Mouse (Mus musculus) hindbrain, postnatal 0 days (tissue): ENCODE data around the gene Ren1. TPM values are rescaled to one million over a fixed set of nuclear protein-coding genes. Genes with fewer than 3 reads are reported as not detected.

Experiments used
- ATAC-seq: fragments of 200-750 bp; cut with Nextera tagmentation; 2 replicates; pipeline ENCODE4 v1.8.0; 2017; ENCODE audit warnings: mild to moderate bottlenecking, moderate TSS enrichment, moderate library complexity
- DNase-seq: peaks from one replicate; pipeline ENCODE4 v3.0.0-alpha.2; 2015; ENCODE audit warnings: low spot score
- H3K27ac ChIP-seq: fragments of 300-500 bp; sonication (generic); 2 replicates; pipeline ENCODE4 v1.5.1; 2014; ENCODE audit warnings: mild to moderate bottlenecking
- H3K27me3 ChIP-seq: fragments of 300-500 bp; sonication (generic); 2 replicates; pipeline ENCODE4 v1.6.1; 2014; ENCODE audit warnings: low read length, mixed read lengths; ENCODE audit not compliant: insufficient read depth
- H3K36me3 ChIP-seq: fragments of 300-500 bp; sonication (generic); 2 replicates; pipeline ENCODE4 v1.6.1; 2014; ENCODE audit warnings: low read length, mixed read lengths; ENCODE audit not compliant: insufficient read depth
- H3K4me1 ChIP-seq: fragments of 300-500 bp; sonication (generic); 2 replicates; pipeline ENCODE4 v1.6.1; 2014; ENCODE audit warnings: antibody characterized with exemption, low read length, mixed read lengths; ENCODE audit not compliant: insufficient read depth
- H3K4me2 ChIP-seq: fragments of 300-500 bp; sonication (generic); 2 replicates; pipeline ENCODE4 v1.6.1; 2014; ENCODE audit warnings: low read depth, mild to moderate bottlenecking, low read length, moderate library complexity, mixed read lengths
- H3K4me3 ChIP-seq: fragments of 300-500 bp; sonication (generic); 2 replicates; pipeline ENCODE4 v1.5.1; 2014; ENCODE audit warnings: low read length
- H3K9ac ChIP-seq: fragments of 300-500 bp; sonication (generic); replicated peaks from 2 replicates; pipeline ENCODE4 v1.6.1; 2014; ENCODE audit warnings: mild to moderate bottlenecking, low read length, moderate library complexity, mixed read lengths
- H3K9me3 ChIP-seq: fragments of 300-500 bp; sonication (generic); 2 replicates; pipeline ENCODE4 v1.6.1; 2016; ENCODE audit warnings: low read length, mixed read lengths
- CTCF ChIP-seq: IDR thresholded peaks from 2 replicates; pipeline ENCODE4 v1.5.1; 2016; ENCODE audit warnings: antibody characterized with exemption, control low read depth, low read depth
- WGBS: fragments of 180-500 bp; shearing (Covaris S2); extraction: QIAGEN DNeasy Blood & Tissue Kit; methylation state at CpG from one replicate; pipeline ENCODE4 v1.1.7; 2014; 5-methylcytosine and 5-hydroxymethylcytosine counted together
- polyA plus RNA-seq: library from polyadenylated mRNA; unstranded; fragments of >200 nt; fragmentation: Nextera tagmentation; extraction: Ambion mirVana; gene quantifications from 2 replicates; pipeline ENCODE4 v1.2.1, GENCODE M21; 2015
- total RNA-seq: library from RNA; depleted of rRNA; stranded (reverse); fragments of >200 nt; gene quantifications from 2 replicates; pipeline ENCODE4 v1.2.3, GENCODE M21; 2014; rRNA removed

The Ren1 gene
- total and polyA plus RNA-seq, 2 experiments from 2014 or later: 1.1 to 1.7 TPM

- Histone ChIP-seq H3K4me3 (no peak overlapping the region), H3K27ac (no peak overlapping the region), H3K27me3 (no peaks in the 10 kb centered on the region), H3K9ac (no peak overlapping the region), H3K36me3 (no peaks in the 10 kb centered on the region), H3K4me1 (no peaks in the 10 kb centered on the region), H3K4me2 (no peak overlapping the region), H3K9me3 (no peaks in the 10 kb centered on the region)
- ATAC-seq (no peak), DNase-seq (no peak)
- TF ChIP-seq CTCF: no peak
- WGBS: 95% methylated on average over 4 of the region's 4 CpGs
Measured at GRCm38 (mm10) chr1:133404005-133404404, 53.7 kb downstream of the Ren1 start.

GRCm38 (mm10) chr1:133406614-133407013, 56.3 kb downstream of the Ren1 start:
- no peak for TF ChIP-seq CTCF
- Histone ChIP-seq H3K4me2 (no peak overlapping the region), H3K4me1 (no peaks in the 10 kb centered on the region), H3K9ac (no peak overlapping the region), H3K27me3 (no peaks in the 10 kb centered on the region), H3K9me3 (no peaks in the 10 kb centered on the region), H3K27ac (no peak overlapping the region), H3K36me3 (no peaks in the 10 kb centered on the region), H3K4me3 (no peak overlapping the region)
- no peak for DNase-seq
- ATAC-seq: no peak
- WGBS: 85% methylated on average over 7 of the region's 7 CpGs

DNA sequence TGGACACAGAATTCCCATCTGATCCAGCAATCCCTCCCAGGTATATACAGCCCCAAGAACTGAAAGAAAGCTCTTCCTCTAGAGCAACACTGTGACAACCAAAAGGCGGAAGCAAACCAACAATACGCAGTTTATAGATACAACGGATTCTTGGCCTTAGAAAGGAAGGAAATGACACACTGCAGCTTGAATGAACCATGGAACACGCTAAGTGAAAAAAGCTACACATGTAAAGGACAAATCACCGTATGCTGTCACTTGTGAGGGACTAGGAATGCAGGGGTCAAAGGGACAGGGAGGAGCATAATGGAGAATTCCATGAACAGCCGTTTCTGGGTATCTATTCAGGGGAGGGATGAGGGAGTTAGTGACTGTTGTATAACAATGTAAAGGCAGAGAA, 57.1 kb downstream of the Ren1 start:
- no peak overlapping the region for H3K4me3 ChIP-seq
- TF ChIP-seq CTCF: no peak
- WGBS: 53% methylated on average over 6 of the region's 6 CpGs
- no peaks in the 10 kb centered on the region for H3K4me1 ChIP-seq
- DNase-seq (no peak), ATAC-seq (no peak)
- no peak overlapping the region for H3K4me2 ChIP-seq
- H3K27me3 ChIP-seq: no peaks in the 10 kb centered on the region
- H3K27ac ChIP-seq: no peak overlapping the region
- no peak overlapping the region for H3K9ac ChIP-seq
- no peaks in the 10 kb centered on the region for H3K36me3 ChIP-seq
- no peaks in the 10 kb centered on the region for H3K9me3 ChIP-seq

GRCm38 (mm10) chr1:133408321-133408720, 58.0 kb downstream of the Ren1 start:
- Histone ChIP-seq H3K4me3 (no peak overlapping the region), H3K9me3 (no peaks in the 10 kb centered on the region), H3K36me3 (no peaks in the 10 kb centered on the region), H3K27ac (no peak overlapping the region), H3K4me2 (no peak overlapping the region), H3K27me3 (no peaks in the 10 kb centered on the region), H3K4me1 (no peaks in the 10 kb centered on the region), H3K9ac (no peak overlapping the region)
- WGBS: 60% methylated on average over 9 of the region's 9 CpGs
- no peak for ATAC-seq
- TF ChIP-seq CTCF: no peak
- DNase-seq: no peak

- no peak for DNase-seq
- H3K9ac ChIP-seq: no peak overlapping the region
- H3K9me3 ChIP-seq: no peaks in the 10 kb centered on the region
Measured at GRCm38 (mm10) chr1:133408880-133409516, 58.7 kb downstream of the Ren1 start.

DNA sequence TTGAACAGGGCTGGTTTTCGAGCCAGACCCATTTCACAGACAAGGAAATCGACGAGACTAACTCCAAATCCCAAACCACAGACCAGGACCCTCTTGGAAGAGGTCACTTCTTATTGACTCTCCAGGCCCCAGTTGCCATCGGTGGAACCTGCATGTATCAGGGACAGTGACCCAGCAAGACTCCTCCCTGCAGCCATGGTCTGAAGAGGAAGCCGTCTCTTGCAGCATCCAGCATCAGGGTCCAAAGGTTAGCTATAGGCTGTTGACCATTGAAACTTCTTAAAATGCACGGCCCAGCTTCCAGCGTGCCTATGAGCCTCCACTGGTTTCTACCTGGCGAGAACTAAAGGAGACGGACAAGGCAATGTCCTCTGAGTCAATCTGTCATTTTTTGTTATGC, 59.5 kb downstream of the Ren1 start:
- Histone ChIP-seq H3K27me3 (no peaks in the 10 kb centered on the region), H3K4me3 (no peak overlapping the region), H3K9ac (no peak overlapping the region), H3K36me3 (no peaks in the 10 kb centered on the region), H3K4me2 (no peak overlapping the region), H3K4me1 (0 out of 2 replicates have a peak, but pooled peaks cover under 1% of the 10 kb centered on the region), H3K9me3 (no peaks in the 10 kb centered on the region), H3K27ac (no peak overlapping the region)
- WGBS: 61% methylated on average over 9 of the region's 9 CpGs
- ATAC-seq (no peak), DNase-seq (no peak)
- TF ChIP-seq CTCF: no peak

More at GRCm38 (mm10) chr1:133408880-133409516, 58.7 kb downstream of the Ren1 start:
- Histone ChIP-seq H3K4me2 (no peak overlapping the region), H3K4me3 (no peak overlapping the region), H3K27ac (no peak overlapping the region), H3K4me1 (no peaks in the 10 kb centered on the region), H3K27me3 (no peaks in the 10 kb centered on the region), H3K36me3 (no peaks in the 10 kb centered on the region)
- no peak for ATAC-seq
- 24% methylated on average over 6 of the region's 6 CpGs for WGBS
- no peak for TF ChIP-seq CTCF

Other genes starting within 250 kb of the Ren1 start
- gene Ppp1r15b, start 219.4 kb upstream of the Ren1 start, total RNA-seq: 37.4 and 46.9 TPM in 2 replicates
- 15.9 and 17.0 TPM in 2 replicates for gene Ppp1r15b, start 219.4 kb upstream of the Ren1 start, polyA plus RNA-seq
- gene Plekha6, start 186.3 kb upstream of the Ren1 start, total RNA-seq: 41.0 and 44.1 TPM in 2 replicates
- 9.7 TPM in 2 replicates for gene Plekha6, start 186.3 kb upstream of the Ren1 start, polyA plus RNA-seq
- gene Golt1a, start 40.7 kb upstream of the Ren1 start, total RNA-seq: not detected in 2 replicates
- gene Golt1a, start 40.7 kb upstream of the Ren1 start, polyA plus RNA-seq: 0.08 TPM in 1 of 2 replicates, not detected in the other
- gene Kiss1, start 28.6 kb upstream of the Ren1 start, total RNA-seq: not detected in 2 replicates
- 1.4 TPM in 1 of 2 replicates, not detected in the other for gene Kiss1, start 28.6 kb upstream of the Ren1 start, polyA plus RNA-seq
- gene Etnk2, start 13.1 kb downstream of the Ren1 start, total RNA-seq: 36.7 and 49.7 TPM in 2 replicates
- gene Etnk2, start 13.1 kb downstream of the Ren1 start, polyA plus RNA-seq: 27.4 and 29.6 TPM in 2 replicates
- gene Sox13, start 73.9 kb downstream of the Ren1 start, total RNA-seq: 13.1 and 16.8 TPM in 2 replicates
- 2.9 and 3.3 TPM in 2 replicates for gene Sox13, start 73.9 kb downstream of the Ren1 start, polyA plus RNA-seq